Mouse (Mus musculus) brain, embryonic 14.5 days (tissue): Measurements from ENCODE around the gene Cyren.

Experiments
- CTCF ChIP-seq: fragments of 200-500 bp; IDR thresholded peaks from 2 replicates; pipeline ENCODE4 v1.5.1; 2012; ENCODE audit warnings: inconsistent platforms, mild to moderate bottlenecking, moderate library complexity, borderline replicate concordance; ENCODE audit not compliant: insufficient read depth, insufficient read length; ENCODE audit errors: extremely low read depth
- POLR2A ChIP-seq: fragments of 200-500 bp; IDR thresholded peaks from 2 replicates; pipeline ENCODE4 v1.6.1; 2012; ENCODE audit warnings: mild to moderate bottlenecking, inconsistent platforms, borderline replicate concordance; ENCODE audit not compliant: poor library complexity, insufficient read depth, insufficient read length, severe bottlenecking; ENCODE audit errors: extremely low read depth

DNA sequence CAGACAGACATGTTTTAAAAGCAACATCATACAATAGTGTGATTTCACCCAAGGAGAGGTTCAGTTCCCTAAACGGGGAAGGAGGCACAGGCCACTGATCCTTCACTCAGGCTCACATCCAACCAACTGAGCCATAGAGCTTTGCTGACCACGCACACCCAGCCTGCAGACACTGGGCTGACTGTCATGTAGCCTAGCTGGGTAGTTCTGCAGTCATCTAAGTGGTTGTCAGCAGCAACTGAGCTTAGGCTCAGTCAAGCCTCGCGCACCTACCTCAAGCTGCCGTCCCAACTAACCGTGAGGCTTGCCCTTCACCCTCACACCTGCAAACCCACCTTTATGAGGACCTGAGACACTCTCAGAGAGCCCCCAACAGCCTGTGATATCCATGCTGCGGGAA lies 5.9 kb downstream of the Cyren start:
- TF ChIP-seq CTCF (no peak), POLR2A (no peak)
